Mouse (Mus musculus) yolk sac, embryonic 10.5 days (tissue): ENCODE results near the gene Brix1.

ENCODE experiments used
- DNase-seq: peaks from one replicate; pipeline ENCODE4 v3.0.0-alpha.2; 2017; ENCODE audit warnings: low spot score

The Brix1 gene

GRCm38 (mm10) chr15:10447102-10447501, 38.6 kb downstream of the Brix1 start:
- DNase-seq: no peak

DNA sequence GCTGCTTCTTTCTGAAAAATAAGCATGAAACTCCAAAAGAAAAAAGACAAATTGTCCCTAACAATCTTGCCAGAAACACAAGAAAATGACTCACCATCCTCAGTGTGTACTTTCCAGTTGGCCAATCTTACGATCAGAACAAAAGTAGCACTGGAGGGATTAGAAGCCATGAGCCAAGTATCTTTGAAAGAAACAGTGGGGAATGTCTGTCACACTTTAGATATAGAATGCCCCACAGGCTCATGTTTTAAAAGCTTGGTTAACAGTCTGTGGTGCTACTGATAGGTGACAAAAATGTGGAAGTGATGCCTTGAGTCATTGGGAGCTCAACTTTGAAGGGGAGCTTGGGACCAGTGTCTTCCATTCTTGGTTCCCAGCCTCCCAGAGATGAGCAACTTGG, 43.5 kb downstream of the Brix1 start:
- no peak for DNase-seq

DNA sequence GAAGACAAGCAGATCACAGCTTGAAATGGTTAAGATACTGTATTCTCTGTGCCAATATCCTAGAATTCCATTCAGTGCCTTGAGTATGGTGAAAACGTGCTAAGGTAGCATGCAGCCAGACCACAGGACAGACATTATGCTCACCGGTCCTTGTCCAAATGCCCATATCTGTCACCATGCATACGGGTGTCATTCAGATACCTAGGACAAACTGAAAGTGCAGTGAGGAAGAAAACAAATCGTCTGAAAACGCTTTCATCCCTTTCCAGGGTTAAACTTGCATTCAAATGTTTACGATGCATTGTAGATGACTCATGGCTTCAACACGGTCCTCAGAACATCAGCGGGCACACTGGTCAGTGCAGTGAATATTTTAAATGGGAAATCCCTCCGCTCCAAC, 44.3 kb downstream of the Brix1 start:
- DNase-seq: no peak

GRCm38 (mm10) chr15:10439963-10440362, 45.8 kb downstream of the Brix1 start:
- no peak for DNase-seq

DNA sequence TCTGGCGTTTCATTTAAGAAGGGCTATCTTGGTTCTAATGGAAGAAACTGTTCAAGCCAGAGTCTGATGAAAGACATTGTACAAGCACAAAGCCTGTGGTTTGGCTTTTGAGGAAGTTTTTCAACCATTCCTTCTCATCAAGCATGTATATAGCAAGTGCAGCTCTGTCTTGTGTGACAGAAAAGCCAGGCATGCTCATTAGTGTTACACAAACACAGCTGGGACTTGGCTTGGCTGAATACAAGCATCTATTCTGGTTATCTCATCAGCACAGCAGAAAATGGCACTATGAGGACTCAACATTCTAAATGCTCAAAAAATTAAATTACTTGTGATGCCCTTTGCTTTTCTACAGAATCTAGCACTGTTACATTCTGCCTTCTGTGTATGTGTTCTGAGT, 48.9 kb downstream of the Brix1 start:
- DNase-seq: no peak

DNA sequence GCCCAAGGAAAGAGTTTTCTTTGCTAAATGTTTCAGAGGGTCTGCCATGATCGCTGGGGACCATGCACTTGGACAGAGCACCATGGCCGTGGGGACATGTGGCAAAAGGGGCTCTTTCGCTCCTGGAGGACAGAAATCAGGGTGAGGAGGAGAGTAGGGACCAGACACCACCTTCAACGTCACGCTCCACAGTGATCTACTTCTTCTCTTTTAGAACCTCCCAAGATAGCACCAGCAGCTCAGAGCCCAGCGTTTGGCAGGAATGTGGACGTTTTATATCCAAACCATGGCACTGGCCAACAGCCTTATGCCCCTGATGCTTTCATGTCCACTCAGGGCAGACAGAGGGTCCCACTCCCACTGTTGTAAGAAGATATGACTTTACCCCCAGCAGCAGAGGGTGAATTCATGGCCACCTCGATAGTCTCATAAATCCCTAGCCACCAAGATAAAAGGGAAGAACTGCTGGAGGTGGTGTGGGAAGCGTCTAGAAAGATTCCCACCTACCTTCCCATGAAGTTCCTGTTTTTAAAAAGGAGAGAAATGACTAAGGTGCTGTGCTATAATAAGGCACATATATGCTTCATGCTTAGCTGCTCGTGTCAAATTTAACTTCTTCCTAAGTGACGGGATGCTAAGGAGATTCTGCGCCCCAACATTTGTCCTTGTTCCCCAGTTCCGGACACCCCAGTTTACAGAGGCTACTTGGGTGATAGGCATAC, 59.0 kb downstream of the Brix1 start:
- DNase-seq: no peak

- DNase-seq: no peak
These were observed 59.6 kb downstream of the Brix1 start for GRCm38 (mm10) chr15:10426124-10426523.
